Mouse (Mus musculus) E14TG2a.4 (cell line): ENCODE data around the gene Hectd2.

Source experiments
- CTCF ChIP-seq: conservative IDR thresholded peaks from 2 replicates; pipeline ENCODE4 v1.5.1; 2014; ENCODE audit warnings: low read length
- NANOG ChIP-seq: IDR thresholded peaks from 2 replicates; pipeline ENCODE4 v1.6.1; 2014; ENCODE audit warnings: borderline replicate concordance, low read length, mixed read lengths

GRCm38 (mm10) chr19:36594409-36594808 is 40.0 kb downstream of the Hectd2 start:
- no peak for TF ChIP-seq CTCF
- TF ChIP-seq NANOG: no peak
